Mouse (Mus musculus) megakaryocyte progenitor cell, adult 5-6 weeks (primary cell): ENCODE measurements around the gene Dynll2. TPM values are rescaled to one million over a fixed set of nuclear protein-coding genes. Genes with fewer than 3 reads are reported as not detected.

Experiments used
- total RNA-seq, 2 experiments: library from RNA; stranded (forward) in 1 of 2; stranded (reverse) in 1 of 2; fragments of 157-497, 149-512 nt in 1 of 2; fragments of 200-1000 nt in 1 of 2; gene quantifications; 2 replicates each; pipeline versions ENCODE4 v1.2.3 to v1.2.4; 2015 to 2017

Dynll2 gene
- total RNA-seq, 2 experiments from 2014 or later: 9.7 to 12.8 TPM

Other genes with a start within 250 kb of the Dynll2 start
- 147 and 161 TPM in 2 replicates for gene Supt4a, start 250.0 kb downstream of the Dynll2 start, total RNA-seq (2015)
- 52.8 and 63.7 TPM in 2 replicates for gene Supt4a, start 250.0 kb downstream of the Dynll2 start, total RNA-seq (2017)
- 34.1 and 38.5 TPM in 2 replicates for gene Tspoap1, start 227.0 kb downstream of the Dynll2 start, total RNA-seq (2015)
- 47.0 and 66.4 TPM in 2 replicates for gene Tspoap1, start 227.0 kb downstream of the Dynll2 start, total RNA-seq (2017)
- 13,257 and 15,415 TPM in 2 replicates for gene Mpo, start 194.0 kb downstream of the Dynll2 start, total RNA-seq (2015)
- 8,081 and 8,928 TPM in 2 replicates for gene Mpo, start 194.0 kb downstream of the Dynll2 start, total RNA-seq (2017)
- 0.05 TPM in 1 of 2 replicates, not detected in the other for gene Lpo, start 159.2 kb downstream of the Dynll2 start, total RNA-seq (2015)
- gene Lpo, start 159.2 kb downstream of the Dynll2 start, total RNA-seq (2017): 0.03 TPM in 1 of 2 replicates, not detected in the other
- gene Mks1, start 134.3 kb downstream of the Dynll2 start, total RNA-seq (2015): 3.0 and 4.7 TPM in 2 replicates
- 5.5 and 6.0 TPM in 2 replicates for gene Mks1, start 134.3 kb downstream of the Dynll2 start, total RNA-seq (2017)
- 5.8 and 9.0 TPM in 2 replicates for gene Epx, start 112.0 kb downstream of the Dynll2 start, total RNA-seq (2015)
- gene Epx, start 112.0 kb downstream of the Dynll2 start, total RNA-seq (2017): 12.4 and 19.8 TPM in 2 replicates
- gene Olfr462, start 95.3 kb downstream of the Dynll2 start, total RNA-seq (2015): not detected in 2 replicates
- gene Olfr462, start 95.3 kb downstream of the Dynll2 start, total RNA-seq (2017): not detected in 2 replicates
- not detected in 2 replicates for gene Olfr463, start 90.1 kb downstream of the Dynll2 start, total RNA-seq (2015)
- not detected in 2 replicates for gene Olfr463, start 90.1 kb downstream of the Dynll2 start, total RNA-seq (2017)
- gene Olfr464, start 66.6 kb downstream of the Dynll2 start, total RNA-seq (2015): not detected in 2 replicates
- gene Olfr464, start 66.6 kb downstream of the Dynll2 start, total RNA-seq (2017): not detected in 2 replicates
- 257 and 278 TPM in 2 replicates for gene Srsf1, start 59.8 kb upstream of the Dynll2 start, total RNA-seq (2015)
- gene Srsf1, start 59.8 kb upstream of the Dynll2 start, total RNA-seq (2017): 528 and 695 TPM in 2 replicates
- gene Vezf1, start 80.7 kb upstream of the Dynll2 start, total RNA-seq (2015): 37.5 and 41.8 TPM in 2 replicates
- 16.2 and 18.8 TPM in 2 replicates for gene Vezf1, start 80.7 kb upstream of the Dynll2 start, total RNA-seq (2017)
- 0.73 and 3.7 TPM in 2 replicates for gene Cuedc1, start 110.5 kb upstream of the Dynll2 start, total RNA-seq (2015)
- 0.12 and 1.0 TPM in 2 replicates for gene Cuedc1, start 110.5 kb upstream of the Dynll2 start, total RNA-seq (2017)
- 64.5 and 73.5 TPM in 2 replicates for gene Mrps23, start 216.9 kb upstream of the Dynll2 start, total RNA-seq (2015)
- 49.0 and 90.6 TPM in 2 replicates for gene Mrps23, start 216.9 kb upstream of the Dynll2 start, total RNA-seq (2017)